Mouse (Mus musculus) kidney, adult 2 months (tissue): ENCODE results near the gene Ltbp1.

Experiments
- CTCF ChIP-seq: fragments of 200-500 bp; conservative IDR thresholded peaks from 2 replicates; pipeline ENCODE4 v1.5.1; 2011; ENCODE audit warnings: low read depth, mild to moderate bottlenecking, control low read depth, low read length, moderate library complexity, mixed read lengths; ENCODE audit not compliant: insufficient read depth, insufficient read length
- POLR2A ChIP-seq: fragments of 200-500 bp; IDR thresholded peaks from one replicate; pipeline ENCODE4 v1.6.1; 2011; ENCODE audit warnings: low read depth, low read length, control low read depth

DNA sequence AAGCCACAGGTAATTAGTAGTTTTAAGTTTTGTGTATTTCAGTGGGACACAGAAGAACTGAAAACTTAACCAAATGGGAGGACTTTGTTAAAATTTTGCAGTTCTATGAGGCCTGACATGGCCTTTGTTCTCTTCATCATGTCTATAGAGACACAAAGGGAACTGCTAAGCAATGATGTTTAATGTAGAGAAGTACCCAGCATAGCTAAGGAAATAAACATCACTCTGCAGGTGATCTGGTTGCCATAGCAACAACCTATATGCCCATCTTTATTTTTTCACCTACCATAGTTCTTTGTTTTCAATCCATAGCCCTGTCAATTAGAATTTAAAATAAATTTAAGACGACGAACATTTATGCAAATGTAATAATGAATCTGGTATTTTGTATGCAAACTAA, 233.3 kb downstream of the Ltbp1 start:
- TF ChIP-seq CTCF (no peak), POLR2A (no peak)
